Mouse (Mus musculus) MEL (cell line): Measurements from ENCODE around the gene Snx12. TPM values are rescaled to one million over a fixed set of nuclear protein-coding genes. Genes with fewer than 3 reads are reported as not detected.

Experiments
- DNase-seq: peaks from one replicate; pipeline ENCODE4 v3.0.0; 2011; ENCODE audit warnings: low read depth, low spot score
- H3K27ac ChIP-seq: 2 replicates; pipeline ENCODE4 v1.5.1; 2012; ENCODE audit warnings: low read depth, mild to moderate bottlenecking, control low read depth, low read length, moderate library complexity; ENCODE audit not compliant: control insufficient read depth
- H3K27me3 ChIP-seq, 2 experiments: fragments of 150-350 bp in 1 of 2; sonication (generic) in 1 of 2; 2 replicates each; pipeline ENCODE4 v1.6.1; 2012; ENCODE audit warnings: low read length in 2 of 2, mild to moderate bottlenecking in 2 of 2, improper control_type of control experiment in 1 of 2, moderate library complexity in 1 of 2; ENCODE audit not compliant: insufficient read depth in 2 of 2, control insufficient read depth in 1 of 2
- H3K36me3 ChIP-seq, 2 experiments: 2 replicates each; pipeline ENCODE4 v1.6.1; 2012 to 2014; ENCODE audit warnings: low read length in 2 of 2, improper control_type of control experiment in 1 of 2, inconsistent platforms in 1 of 2, mild to moderate bottlenecking in 1 of 2; ENCODE audit not compliant: insufficient read depth in 2 of 2, control insufficient read depth in 1 of 2
- H3K4me1 ChIP-seq, 2 experiments: fragments of 150-350 bp in 1 of 2; sonication (generic) in 1 of 2; 2 replicates each; pipeline ENCODE4 v1.6.1; 2012; ENCODE audit warnings: low read length in 2 of 2, improper control_type of control experiment in 1 of 2, mild to moderate bottlenecking in 1 of 2; ENCODE audit not compliant: insufficient read depth in 2 of 2, control insufficient read depth in 1 of 2
- H3K4me3 ChIP-seq, 2 experiments: fragments of 150-350 bp in 1 of 2; sonication (generic) in 1 of 2; 2 replicates each; pipeline ENCODE4 v1.5.1; 2012; ENCODE audit warnings: low read depth in 2 of 2, low read length in 2 of 2, mild to moderate bottlenecking in 2 of 2, moderate library complexity in 2 of 2, control low read depth in 1 of 2, improper control_type of control experiment in 1 of 2; ENCODE audit not compliant: control insufficient read depth in 1 of 2, insufficient read depth in 1 of 2
- H3K79me2 ChIP-seq: 2 replicates; pipeline ENCODE4 v1.6.1; 2012; ENCODE audit warnings: mild to moderate bottlenecking, low read length, moderate library complexity; ENCODE audit not compliant: control insufficient read depth, poor library complexity, insufficient read depth
- H3K9ac ChIP-seq: 2 replicates; pipeline ENCODE4 v1.6.1; 2012; ENCODE audit warnings: low read depth, mild to moderate bottlenecking, control low read depth, low read length, moderate library complexity; ENCODE audit not compliant: control insufficient read depth, poor library complexity, severe bottlenecking
- H3K9me3 ChIP-seq: fragments of 150-350 bp; sonication (generic); replicated peaks from 2 replicates; pipeline ENCODE4 v1.6.1; 2012; ENCODE audit warnings: mild to moderate bottlenecking, low read length, improper control_type of control experiment, moderate library complexity; ENCODE audit not compliant: insufficient read depth
- CTCF ChIP-seq, 3 experiments: IDR thresholded peaks in 2 of 3; conservative IDR thresholded peaks in 1 of 3; 2 replicates each; pipeline ENCODE4 v1.5.1; 2011 to 2012; ENCODE audit warnings: low read length in 3 of 3, low read depth in 2 of 3, mild to moderate bottlenecking in 2 of 3, improper control_type of control experiment in 1 of 3, inconsistent platforms in 1 of 3, mixed read lengths in 1 of 3, moderate library complexity in 1 of 3; ENCODE audit not compliant: control insufficient read depth in 1 of 3, insufficient read depth in 1 of 3, poor library complexity in 1 of 3, severe bottlenecking in 1 of 3
- E2F4 ChIP-seq: IDR thresholded peaks from 2 replicates; pipeline ENCODE4 v1.6.1; 2011; ENCODE audit warnings: low read depth, low read length, improper control_type of control experiment, borderline replicate concordance
- EP300 ChIP-seq, 2 experiments: IDR thresholded peaks; 2 replicates each; pipeline ENCODE4 v1.6.1; 2011; ENCODE audit warnings: improper control_type of control experiment in 2 of 2, low read length in 2 of 2, low read depth in 1 of 2, mild to moderate bottlenecking in 1 of 2
- GABPA ChIP-seq: IDR thresholded peaks from 2 replicates; pipeline ENCODE4 v1.6.1; 2012; ENCODE audit warnings: low read depth, mild to moderate bottlenecking, inconsistent platforms, low read length, improper control_type of control experiment, moderate library complexity
- GATA1 ChIP-seq: IDR thresholded peaks from 2 replicates; pipeline ENCODE4 v1.6.1; 2011; ENCODE audit warnings: low read depth, low read length, improper control_type of control experiment
- HCFC1 ChIP-seq: IDR thresholded peaks from 2 replicates; pipeline ENCODE4 v1.6.1; 2012; ENCODE audit warnings: low read depth, mild to moderate bottlenecking, inconsistent platforms, low read length, improper control_type of control experiment, moderate library complexity
- JUND ChIP-seq: IDR thresholded peaks from 2 replicates; pipeline ENCODE4 v1.6.1; 2011; ENCODE audit warnings: low read depth, mild to moderate bottlenecking, improper control_type of control experiment, low read length
- MAZ ChIP-seq: IDR thresholded peaks from 2 replicates; pipeline ENCODE4 v1.6.1; 2012; ENCODE audit warnings: low read depth, mild to moderate bottlenecking, inconsistent platforms, low read length, improper control_type of control experiment
- MXI1 ChIP-seq: IDR thresholded peaks from 2 replicates; pipeline ENCODE4 v1.6.1; 2011; ENCODE audit warnings: mild to moderate bottlenecking, low read depth, low read length, improper control_type of control experiment
- MYC ChIP-seq: IDR thresholded peaks from 2 replicates; pipeline ENCODE4 v1.6.1; 2011; ENCODE audit warnings: low read depth, mild to moderate bottlenecking, low read length, improper control_type of control experiment, moderate library complexity
- POLR2AphosphoS2 ChIP-seq: IDR thresholded peaks from 2 replicates; pipeline ENCODE4 v1.6.1; 2011; ENCODE audit warnings: low read length, improper control_type of control experiment
- POLR2AphosphoS5 ChIP-seq: IDR thresholded peaks from 2 replicates; pipeline ENCODE4 v1.6.1; 2012; ENCODE audit warnings: low read depth, borderline replicate concordance, mild to moderate bottlenecking, inconsistent platforms, low read length, moderate library complexity, mixed read lengths
- RAD21 ChIP-seq: IDR thresholded peaks from 2 replicates; pipeline ENCODE4 v1.6.1; 2011; ENCODE audit warnings: mild to moderate bottlenecking, low read depth, low read length, improper control_type of control experiment
- SMC3 ChIP-seq: IDR thresholded peaks from 2 replicates; pipeline ENCODE4 v1.6.1; 2011; ENCODE audit warnings: low read depth, low read length, improper control_type of control experiment
- TBP ChIP-seq: IDR thresholded peaks from 2 replicates; pipeline ENCODE4 v1.8.0; 2011; ENCODE audit warnings: low read depth, low read length, improper control_type of control experiment
- TCF12 ChIP-seq: IDR thresholded peaks from 2 replicates; pipeline ENCODE4 v1.6.1; 2014; ENCODE audit warnings: low read depth, mild to moderate bottlenecking, inconsistent platforms, low read length, improper control_type of control experiment, moderate library complexity
- USF2 ChIP-seq, 2 experiments: IDR thresholded peaks; 2 replicates each; pipeline ENCODE4 v1.6.1; 2011 to 2012; ENCODE audit warnings: improper control_type of control experiment in 2 of 2, low read length in 2 of 2, borderline replicate concordance in 1 of 2, inconsistent platforms in 1 of 2, low read depth in 1 of 2, mild to moderate bottlenecking in 1 of 2; ENCODE audit not compliant: insufficient read depth in 1 of 2
- ZMIZ1 ChIP-seq: IDR thresholded peaks from 2 replicates; pipeline ENCODE4 v1.6.1; 2012; ENCODE audit warnings: low read depth, mild to moderate bottlenecking, inconsistent platforms, low read length, improper control_type of control experiment, moderate library complexity
- ZNF384 ChIP-seq: IDR thresholded peaks from 2 replicates; pipeline ENCODE4 v1.6.1; 2012; ENCODE audit warnings: low read depth, mild to moderate bottlenecking, inconsistent platforms, low read length, improper control_type of control experiment
- polyA plus RNA-seq, 2 experiments: library from polyadenylated mRNA; stranded (reverse) in 1 of 2; unstranded in 1 of 2; fragments of >175 nt in 1 of 2; fragments of >200 nt in 1 of 2; gene quantifications; 2 replicates each; pipeline versions ENCODE4 v1.2.1 to v1.2.4; 2012; ENCODE audit warnings: low replicate concordance in 2 of 2, low read depth in 1 of 2; ENCODE audit not compliant: insufficient read length in 2 of 2, insufficient read depth in 1 of 2, missing spikeins in 1 of 2
- total RNA-seq: library from RNA; depleted of rRNA; stranded (reverse); fragments of 300-350 nt; gene quantifications from 2 replicates; pipeline ENCODE4 v1.2.3, GENCODE M21; 2012

The Snx12 gene
- total and polyA plus RNA-seq, 3 experiments: 22.7 to 32.5 TPM; not detected in 1

- H3K9me3 ChIP-seq: no peaks in the 10 kb centered on the region
- peak overlapping the region; percentile 68 for H3K9ac ChIP-seq
- TF ChIP-seq ZNF384: no peak
- no peak for TF ChIP-seq TBP
- no peak for TF ChIP-seq POLR2AphosphoS2
- no peak for TF ChIP-seq JUND
- TF ChIP-seq MXI1: no peak
- no peak for TF ChIP-seq GABPA
- no peak for TF ChIP-seq POLR2AphosphoS5
- TF ChIP-seq HCFC1: no peak
- TF ChIP-seq CTCF (IDR thresholded peaks at IDR 0.05 in 2 of 3, conservative IDR thresholded peaks at IDR 0.05 in 1 of 3; ENCODE audit: control insufficient read depth in 1 of 3, insufficient read depth in 1 of 3, low read depth in 2 of 3, low read length in 3 of 3, poor library complexity in 1 of 3, severe bottlenecking in 1 of 3): no peak
- no peak for TF ChIP-seq USF2 (IDR thresholded peaks at IDR 0.05; ENCODE audit: borderline replicate concordance in 1 of 2, insufficient read depth in 1 of 2, low read depth in 1 of 2, low read length in 2 of 2)
- TF ChIP-seq MAZ: no peak
- no peaks in the 10 kb centered on the region for H3K27me3 ChIP-seq
- H3K79me2 ChIP-seq: no peaks in the 10 kb centered on the region; the same call in 1 of the 2 replicates
- DNase-seq: no peak
- H3K4me1 ChIP-seq: peaks cover 0 to 5% of the 10 kb centered on the region in 2 experiments; a peak in 1 of 4 replicates
- H3K27ac ChIP-seq: no peak overlapping the region
- H3K36me3 ChIP-seq: no peaks in the 10 kb centered on the region
- peak overlapping the region; percentile 65 to 90 for H3K4me3 ChIP-seq
Observed at GRCm38 (mm10) chrX:101084192-101084591, 138.2 kb downstream of the Snx12 start.

- no peaks in the 10 kb centered on the region for H3K4me1 ChIP-seq
- DNase-seq: no peak
Observed at GRCm38 (mm10) chrX:101065245-101065644, 157.1 kb downstream of the Snx12 start.

GRCm38 (mm10) chrX:101063503-101063902 is 158.9 kb downstream of the Snx12 start:
- H3K9ac ChIP-seq: no peak overlapping the region
- H3K79me2 ChIP-seq: no peaks in the 10 kb centered on the region
- H3K36me3 ChIP-seq: no peaks in the 10 kb centered on the region
- no peaks in the 10 kb centered on the region for H3K27me3 ChIP-seq
- H3K4me1 ChIP-seq: no peaks in the 10 kb centered on the region
- no peak overlapping the region for H3K27ac ChIP-seq
- no peaks in the 10 kb centered on the region for H3K9me3 ChIP-seq
- DNase-seq: no peak
- TF ChIP-seq POLR2AphosphoS2 (no peak), MYC (no peak), MXI1 (no peak), HCFC1 (no peak), GATA1 (no peak), E2F4 (no peak), RAD21 (no peak), TCF12 (no peak), EP300 (IDR thresholded peaks at IDR 0.05; ENCODE audit: low read depth in 1 of 2, low read length in 2 of 2) (no peak), SMC3 (no peak)
- H3K4me3 ChIP-seq: no peak overlapping the region

More at GRCm38 (mm10) chrX:101065245-101065644, 157.1 kb downstream of the Snx12 start:
- TF ChIP-seq ZMIZ1 (no peak), JUND (no peak), USF2 (IDR thresholded peaks at IDR 0.05; ENCODE audit: borderline replicate concordance in 1 of 2, insufficient read depth in 1 of 2, low read depth in 1 of 2, low read length in 2 of 2) (no peak)
- TF ChIP-seq, all 39 proteins: peak for 0
- Histone ChIP-seq H3K4me3 (no peak overlapping the region), H3K9ac (no peak overlapping the region), H3K79me2 (no peaks in the 10 kb centered on the region), H3K36me3 (no peaks in the 10 kb centered on the region), H3K27ac (no peak overlapping the region), H3K9me3 (no peaks in the 10 kb centered on the region), H3K27me3 (no peaks in the 10 kb centered on the region)
